Mouse (Mus musculus) E14TG2a.4 (cell line): ENCODE measurements around the gene Ddc.

Source experiments
- H3K27me3 ChIP-seq: 2 replicates; pipeline ENCODE4 v1.6.1; 2014; ENCODE audit warnings: low read length, control low read depth; ENCODE audit not compliant: insufficient read depth
- H3K36me3 ChIP-seq: 2 replicates; pipeline ENCODE4 v1.6.1; 2014; ENCODE audit warnings: low read length, control low read depth; ENCODE audit not compliant: insufficient read depth
- H3K4me1 ChIP-seq: replicated peaks from 2 replicates; pipeline ENCODE4 v1.6.1; 2014; ENCODE audit warnings: low read depth, low read length, control low read depth
- H3K4me3 ChIP-seq: replicated peaks from 2 replicates; pipeline ENCODE4 v1.5.1; 2014; ENCODE audit warnings: mild to moderate bottlenecking, low read length
- H3K9me3 ChIP-seq: 2 replicates; pipeline ENCODE4 v1.6.1; 2014; ENCODE audit warnings: low read length, control low read depth
- CTCF ChIP-seq: conservative IDR thresholded peaks from 2 replicates; pipeline ENCODE4 v1.5.1; 2014; ENCODE audit warnings: low read length
- NANOG ChIP-seq: IDR thresholded peaks from 2 replicates; pipeline ENCODE4 v1.6.1; 2014; ENCODE audit warnings: borderline replicate concordance, low read length, mixed read lengths
- POU5F1 ChIP-seq: IDR thresholded peaks from 2 replicates; pipeline ENCODE4 v1.6.1; 2014; ENCODE audit warnings: low read length, borderline replicate concordance

The Ddc gene

DNA sequence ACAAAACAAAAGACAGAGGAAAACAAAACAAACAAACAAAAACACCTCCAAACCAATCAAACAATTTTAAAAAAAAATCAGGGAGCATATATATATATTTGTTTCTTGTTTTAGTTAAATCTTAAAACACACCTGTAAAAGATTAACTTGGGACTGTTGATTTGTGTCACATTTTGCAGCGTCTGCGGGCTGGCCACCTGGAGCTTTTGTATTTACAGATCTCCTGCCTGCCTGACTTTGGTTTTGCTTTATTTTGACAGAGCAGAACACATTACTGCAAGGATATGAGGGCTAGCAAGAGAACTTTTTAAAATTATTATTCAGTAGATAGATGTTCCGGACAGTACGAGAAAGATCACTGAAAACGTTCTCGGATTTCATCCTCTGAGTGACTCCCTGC is 66.4 kb downstream of the Ddc start:
- Histone ChIP-seq H3K9me3 (peaks cover 22% of the 10 kb centered on the region), H3K27me3 (peaks cover 5% of the 10 kb centered on the region), H3K4me1 (peaks cover 74% of the 10 kb centered on the region), H3K4me3 (no peak overlapping the region), H3K36me3 (peaks cover 12% of the 10 kb centered on the region)
- TF ChIP-seq CTCF (no peak), POU5F1 (no peak)

DNA sequence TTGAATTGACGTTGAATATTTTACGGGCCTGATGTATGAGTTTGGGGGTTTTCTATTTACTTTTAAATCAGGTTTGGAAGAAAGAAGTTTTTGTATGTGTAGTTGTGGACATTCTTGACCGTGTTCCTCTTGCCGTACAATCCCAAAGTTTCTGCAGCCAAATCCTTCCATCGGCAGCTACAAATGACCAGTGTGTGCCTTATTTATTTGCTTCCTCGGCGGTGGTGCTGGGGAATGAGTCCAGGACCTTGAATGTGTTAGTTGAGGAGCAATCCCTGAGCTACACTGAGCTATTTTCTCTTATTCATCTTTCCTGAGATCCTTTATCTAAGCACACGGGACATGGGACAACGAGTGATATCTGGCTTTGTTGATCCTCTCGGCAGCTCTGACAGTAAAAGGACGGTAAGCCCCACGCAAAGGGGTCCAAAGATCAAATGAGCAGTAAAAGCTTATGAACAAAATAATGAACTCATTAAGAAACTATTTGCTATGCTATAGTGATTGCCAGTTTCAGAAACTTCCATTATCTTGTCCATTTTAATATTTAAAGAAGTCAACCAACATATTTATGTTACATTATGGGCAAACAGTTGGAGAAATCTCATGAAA is 67.0 kb downstream of the Ddc start:
- Histone ChIP-seq H3K4me1 (peaks cover 69% of the 10 kb centered on the region), H3K27me3 (0 out of 2 replicates have a peak, but pooled peaks cover under 1% of the 10 kb centered on the region), H3K4me3 (no peak overlapping the region), H3K9me3 (peaks cover 28% of the 10 kb centered on the region), H3K36me3 (peaks cover 18% of the 10 kb centered on the region)
- TF ChIP-seq CTCF: no peak
- TF ChIP-seq POU5F1: no peak
- TF ChIP-seq NANOG: no peak

DNA sequence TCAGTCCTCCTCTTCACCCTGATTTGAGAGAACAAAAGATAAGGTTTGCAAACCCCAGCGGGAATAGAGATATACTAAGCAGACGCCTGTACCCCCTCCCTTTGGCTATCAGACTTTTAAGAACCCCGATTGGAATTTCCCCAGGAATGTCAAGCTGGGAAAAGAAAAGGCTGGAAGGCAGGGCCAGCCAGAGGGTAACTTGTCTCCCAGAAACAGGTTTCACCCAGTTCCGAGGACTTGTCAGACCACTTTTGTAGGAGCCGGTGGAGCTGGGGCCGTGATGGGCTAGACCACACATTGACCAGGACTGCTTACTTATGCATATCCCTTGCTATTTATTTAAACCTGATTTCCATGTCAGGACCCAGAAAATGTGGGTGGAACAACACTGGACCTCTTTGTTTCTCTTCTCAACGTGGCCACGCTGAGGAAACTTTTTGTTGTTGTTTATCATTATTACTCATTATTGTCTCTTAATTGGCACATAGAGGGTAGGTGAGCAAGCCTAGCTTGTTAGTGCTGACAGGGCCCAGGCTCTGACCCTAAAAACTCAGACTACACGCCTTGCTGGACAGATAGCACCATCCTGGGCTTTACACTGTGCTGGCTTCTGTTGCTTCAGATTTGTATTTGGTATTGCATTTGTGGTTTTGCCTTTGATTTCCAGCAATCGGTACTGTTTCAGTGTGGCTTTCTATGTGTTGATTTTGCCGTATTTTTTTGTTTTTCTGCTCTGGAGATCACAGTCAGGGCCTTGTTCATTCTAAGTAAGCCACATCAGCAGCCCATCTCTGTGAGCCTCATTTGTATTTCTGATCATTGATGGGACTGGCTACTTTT is 68.6 kb downstream of the Ddc start:
- Histone ChIP-seq H3K4me1 (peaks cover 70% of the 10 kb centered on the region), H3K27me3 (no peaks in the 10 kb centered on the region), H3K4me3 (peak overlapping the region; percentile 7; the same call in 1 of the 2 replicates), H3K9me3 (peaks cover 44% of the 10 kb centered on the region), H3K36me3 (peaks cover 30% of the 10 kb centered on the region)
- TF ChIP-seq CTCF (no peak), POU5F1 (no peak), NANOG (no peak)

DNA sequence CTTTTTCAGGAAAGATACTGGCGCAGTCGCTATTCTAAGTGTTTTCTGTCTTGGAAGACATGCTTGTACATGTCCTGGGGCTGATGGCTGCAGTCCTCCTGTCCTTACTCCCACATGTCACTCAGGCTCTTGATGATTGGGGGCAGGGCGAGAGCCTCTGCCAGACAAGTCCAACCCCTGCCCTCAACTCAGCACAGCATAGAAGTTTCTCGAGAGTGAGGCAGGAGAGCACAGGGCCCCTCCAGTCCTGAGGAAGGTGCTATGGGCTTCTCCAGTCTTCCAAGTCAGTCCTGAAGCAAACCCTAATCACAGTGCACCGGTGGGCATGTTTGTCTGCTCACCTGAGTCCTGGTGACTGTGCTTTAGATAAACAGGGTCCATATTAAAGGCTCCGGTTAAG is 69.2 kb downstream of the Ddc start:
- Histone ChIP-seq H3K36me3 (peaks cover 30% of the 10 kb centered on the region), H3K27me3 (no peaks in the 10 kb centered on the region), H3K4me1 (peaks cover 70% of the 10 kb centered on the region), H3K4me3 (no peak overlapping the region), H3K9me3 (peaks cover 50% of the 10 kb centered on the region)
- TF ChIP-seq CTCF: no peak
- TF ChIP-seq NANOG: no peak
- no peak for TF ChIP-seq POU5F1

DNA sequence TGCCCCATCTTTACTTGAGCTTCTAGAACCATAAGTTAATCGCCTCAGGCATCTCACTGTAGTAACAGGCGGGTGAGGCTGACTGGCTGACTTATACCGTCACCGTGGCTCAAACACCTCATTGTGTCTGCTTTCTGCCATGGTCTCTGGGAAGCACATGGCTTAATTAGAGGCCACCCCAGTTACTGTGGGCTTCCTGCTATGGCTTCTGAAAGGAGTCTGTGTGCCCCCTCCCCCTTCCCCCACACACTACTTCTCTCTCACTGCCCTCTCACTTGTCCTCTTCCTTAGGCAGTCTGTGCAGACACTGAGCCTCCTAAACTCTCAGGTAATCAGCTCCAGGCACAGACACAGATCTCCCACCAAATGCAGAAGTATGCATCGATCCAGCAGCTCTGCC is 69.7 kb downstream of the Ddc start:
- Histone ChIP-seq H3K4me3 (no peak overlapping the region), H3K4me1 (peaks cover 71% of the 10 kb centered on the region), H3K27me3 (no peaks in the 10 kb centered on the region), H3K36me3 (peaks cover 30% of the 10 kb centered on the region), H3K9me3 (peaks cover 51% of the 10 kb centered on the region)
- TF ChIP-seq POU5F1: no peak
- TF ChIP-seq CTCF: no peak
- no peak for TF ChIP-seq NANOG

DNA sequence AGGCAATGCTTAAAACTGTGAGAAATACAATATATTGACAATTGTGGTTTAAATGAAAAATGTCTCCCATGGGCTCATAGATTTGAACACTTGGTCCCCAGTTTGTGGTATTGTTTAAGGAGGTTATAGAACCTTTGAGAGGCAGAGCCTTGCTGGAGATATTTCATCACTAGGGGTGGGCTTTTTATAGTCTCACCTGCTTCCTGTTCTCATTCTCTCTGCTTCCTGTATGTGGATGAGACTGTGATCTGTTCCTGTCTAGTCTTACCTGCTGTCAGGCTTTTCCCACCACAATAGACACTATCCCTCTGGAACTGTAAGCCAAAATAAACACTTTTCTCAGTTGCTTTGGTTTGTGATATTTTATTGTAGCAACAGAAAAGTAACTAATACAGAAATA is 71.5 kb downstream of the Ddc start:
- H3K4me3 ChIP-seq: no peak overlapping the region
- TF ChIP-seq POU5F1 (no peak), NANOG (no peak), CTCF (no peak)
- H3K36me3 ChIP-seq: peaks cover 30% of the 10 kb centered on the region
- no peaks in the 10 kb centered on the region for H3K27me3 ChIP-seq
- H3K4me1 ChIP-seq: peaks cover 66% of the 10 kb centered on the region
- H3K9me3 ChIP-seq: peaks cover 51% of the 10 kb centered on the region

DNA sequence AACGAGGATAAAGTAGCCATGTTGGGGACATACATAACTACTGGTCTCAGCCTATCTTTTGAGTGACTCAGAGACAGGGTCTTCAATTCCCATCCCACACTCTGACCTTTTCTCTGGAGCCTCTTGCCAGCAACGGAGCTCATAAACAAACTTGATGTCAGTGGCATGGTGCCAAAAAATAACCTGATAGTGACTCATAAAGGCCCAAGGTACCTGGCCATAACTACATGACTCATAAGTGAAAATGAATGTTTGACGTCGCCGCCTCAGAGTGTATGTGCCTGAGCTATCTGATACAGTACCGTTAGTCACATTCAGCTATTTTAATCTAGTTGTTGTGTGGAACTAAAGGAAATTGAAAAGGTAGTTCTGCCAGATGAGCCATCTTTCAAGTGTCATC is 72.3 kb downstream of the Ddc start:
- peaks cover 65% of the 10 kb centered on the region for H3K4me1 ChIP-seq
- TF ChIP-seq POU5F1 (no peak), CTCF (no peak), NANOG (no peak)
- H3K36me3 ChIP-seq: peaks cover 30% of the 10 kb centered on the region
- no peak overlapping the region for H3K4me3 ChIP-seq
- no peaks in the 10 kb centered on the region for H3K27me3 ChIP-seq
- peaks cover 51% of the 10 kb centered on the region for H3K9me3 ChIP-seq

DNA sequence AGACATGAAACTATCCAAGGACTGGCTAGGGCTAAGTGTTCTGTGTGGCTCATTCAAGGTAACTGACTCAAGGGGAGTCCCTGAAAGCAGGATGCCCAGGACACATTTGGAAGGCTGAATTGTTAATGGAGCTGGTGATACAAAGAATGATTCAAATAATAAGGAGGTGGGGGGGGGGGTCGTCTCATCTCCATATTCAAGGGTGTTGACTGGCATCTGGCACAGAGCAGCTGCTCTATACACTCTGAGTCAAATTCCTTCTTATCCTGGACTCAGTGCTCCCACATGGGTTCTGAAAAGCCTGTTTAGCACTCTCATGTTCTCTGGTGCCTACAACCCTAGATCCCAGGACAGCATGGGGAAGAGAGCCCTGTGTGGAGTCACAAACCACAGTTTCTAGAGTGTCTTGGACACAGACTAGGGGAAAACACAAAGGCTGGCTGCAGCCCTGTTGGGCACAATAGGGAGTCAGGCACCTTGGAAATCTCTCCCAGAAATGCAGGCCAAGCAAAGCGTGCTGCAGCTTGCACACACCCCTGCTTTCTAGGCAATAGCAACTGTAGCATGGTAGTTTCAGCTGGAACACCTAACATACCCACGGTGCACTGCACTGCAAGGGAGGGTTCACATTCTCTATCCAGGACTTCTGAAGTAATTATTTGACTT is 72.8 kb downstream of the Ddc start:
- no peaks in the 10 kb centered on the region for H3K27me3 ChIP-seq
- peaks cover 51% of the 10 kb centered on the region for H3K9me3 ChIP-seq
- H3K4me3 ChIP-seq: no peak overlapping the region
- TF ChIP-seq NANOG (no peak), CTCF (no peak), POU5F1 (no peak)
- peaks cover 64% of the 10 kb centered on the region for H3K4me1 ChIP-seq
- peaks cover 30% of the 10 kb centered on the region for H3K36me3 ChIP-seq
